Mouse (Mus musculus): ENCODE measurements around the gene Spata2. TPM values are rescaled to one million over a fixed set of nuclear protein-coding genes. Genes with fewer than 3 reads are reported as not detected.

Spata2 gene
- polyA plus RNA-seq (2014; fragmentation: Illumina TruSeq; extraction: RNeasy Lipid Tissue Mini Kit (QIAGEN cat#74804)): 4.8 TPM

GRCm38 (mm10) chr2:167492713-167493636 lies at the start of gene Spata2:
Gene Spata2, minus strand, starts transcription at chr2:167492887.

GRCm38 (mm10) chr2:167537476-167538297 lies 45.0 kb upstream of the Spata2 start, which contains the start of gene Snai1:
Gene Snai1, plus strand, starts transcription at chr2:167538195.

GRCm38 (mm10) chr2:167491757-167492708 lies 654 bp downstream of the Spata2 start, which contains the start of gene Rnf114:
Gene Rnf114, plus strand, starts transcription at chr2:167492645.

Other genes with a start within 250 kb of the Spata2 start
- gene B4galt5, start 143.7 kb downstream of the Spata2 start, polyA plus RNA-seq (2014; fragmentation: Illumina TruSeq; extraction: RNeasy Lipid Tissue Mini Kit (QIAGEN cat#74804)): 3.3 TPM
- gene Slc9a8, start 71.2 kb downstream of the Spata2 start, polyA plus RNA-seq (2014; fragmentation: Illumina TruSeq; extraction: RNeasy Lipid Tissue Mini Kit (QIAGEN cat#74804)): 11.4 TPM
- 22.6 TPM for gene Rnf114, start 242 bp downstream of the Spata2 start, polyA plus RNA-seq (2014; fragmentation: Illumina TruSeq; extraction: RNeasy Lipid Tissue Mini Kit (QIAGEN cat#74804))
- gene Snai1, start 45.3 kb upstream of the Spata2 start, polyA plus RNA-seq (2014; fragmentation: Illumina TruSeq; extraction: RNeasy Lipid Tissue Mini Kit (QIAGEN cat#74804)): not detected
- gene Ube2v1, start 139.2 kb upstream of the Spata2 start, polyA plus RNA-seq (2014; fragmentation: Illumina TruSeq; extraction: RNeasy Lipid Tissue Mini Kit (QIAGEN cat#74804)): 66.2 TPM
- gene Gm20431, start 168.6 kb upstream of the Spata2 start, polyA plus RNA-seq (2014; fragmentation: Illumina TruSeq; extraction: RNeasy Lipid Tissue Mini Kit (QIAGEN cat#74804)): not detected
- 20.0 TPM for gene Cebpb, start 196.0 kb upstream of the Spata2 start, polyA plus RNA-seq (2014; fragmentation: Illumina TruSeq; extraction: RNeasy Lipid Tissue Mini Kit (QIAGEN cat#74804))
- 4.0 TPM for gene Tmem189, start 196.9 kb upstream of the Spata2 start, polyA plus RNA-seq (2014; fragmentation: Illumina TruSeq; extraction: RNeasy Lipid Tissue Mini Kit (QIAGEN cat#74804))

Measured in ovary, adult 10 weeks (tissue).